Mouse (Mus musculus) gastrocnemius, postnatal 14 days (tissue): ENCODE results near the gene Fbxo6. TPM values are rescaled to one million over a fixed set of nuclear protein-coding genes. Genes with fewer than 3 reads are reported as not detected.
A peak's percentile ranks its signal among the peaks of the same experiment; 100 is the strongest.
"Not testable (repeated sequence)": the region's sequence is repeated elsewhere in the genome, so short reads cannot be mapped to it uniquely, and the experiment has no call there.

Source experiments
- DNase-seq: peaks from one replicate; pipeline ENCODE4 v3.0.0; 2021; ENCODE audit warnings: mixed read lengths
- intact Hi-C: fragments of 180-260 bp; cut with DNase I; formaldehyde crosslinking; loops from one replicate; pipeline ENCODE4 v1.15.1; 2025; ENCODE audit warnings: low total_unique reads
- long read RNA-seq, 2 experiments: library from polyadenylated mRNA; stranded (forward); transcript quantifications; one replicate each; pipeline ENCODE4 v2.0.0; 2021
- total RNA-seq, 2 experiments: library from RNA; stranded (reverse); gene quantifications; 2 replicates each; pipeline ENCODE4 v1.2.3; 2021

Gene Fbxo6
- 10 to 100 TPM; 22.9 to 29.1 TPM for total RNA-seq
- long read RNA-seq, experiment 1, transcript Fbxo6-201 (6 exons, 1,346 nt) = major isoform, 13 of 25 reads
- long read RNA-seq, experiment 1, partial matches to known transcripts = 1 of 25 reads
- long read RNA-seq, experiment 1, other reads (novel, unspliced or antisense) = 1 of 25 reads
- long read RNA-seq, experiment 2, transcript Fbxo6-206 (6 exons, 811 nt) = major isoform, 20 of 37 reads
- long read RNA-seq, experiment 2, transcript Fbxo6-201 (6 exons, 1,346 nt) = minor isoform, 13 of 37 reads
- long read RNA-seq, experiment 2, partial matches to known transcripts = 0 of 37 reads
- long read RNA-seq, experiment 2, other reads (novel, unspliced or antisense) = 1 of 37 reads

- intact Hi-C loops = loop anchor here (5.0 kb wide), 1 partner anchor 34 kb away; no protein-coding TSS in a partner anchor
- DNase-seq = peak; percentile 91
Measured at GRCm38 (mm10) chr4:148151267-148152168, at the start of gene Fbxo6. Gene Fbxo6, minus strand, starts transcription at chr4:148152140.

GRCm38 (mm10) chr4:148198721-148199120 lies 46.8 kb upstream of the Fbxo6 start:
- intact Hi-C loops = no loop called here

GRCm38 (mm10) chr4:148194400-148194799 lies 42.5 kb upstream of the Fbxo6 start:
- DNase-seq = no peak
- intact Hi-C loops = no loop called here

More at GRCm38 (mm10) chr4:148198721-148199120, 46.8 kb upstream of the Fbxo6 start:
- no peak for DNase-seq

GRCm38 (mm10) chr4:148192707-148193245 lies 40.8 kb upstream of the Fbxo6 start:
- intact Hi-C loops = no loop called here
- DNase-seq = no peak

- intact Hi-C loops = not testable (repeated sequence)
Measured at GRCm38 (mm10) chr4:148188767-148189166, 36.8 kb upstream of the Fbxo6 start.

DNA sequence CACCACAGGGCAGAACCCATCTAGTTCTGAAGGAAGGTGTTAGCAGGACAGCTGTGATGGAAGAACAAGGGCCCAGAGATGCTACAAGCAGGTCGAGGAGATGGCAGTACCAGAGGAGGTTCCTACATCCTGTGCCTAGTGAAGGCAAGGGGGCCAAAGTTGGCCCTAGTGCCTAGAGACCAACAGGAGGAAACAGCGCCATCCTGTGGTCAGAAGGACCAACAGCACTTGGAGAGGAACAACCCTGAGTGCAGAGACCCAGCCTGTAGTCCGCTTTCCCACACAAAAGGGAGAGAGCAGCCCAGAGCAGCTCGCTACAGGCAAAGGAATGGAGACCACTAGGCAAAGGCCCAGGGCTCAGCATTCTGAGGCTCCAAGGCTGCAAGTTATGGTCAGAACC lies 33.9 kb upstream of the Fbxo6 start:
- intact Hi-C loops = no loop called here
- no peak for DNase-seq

More at GRCm38 (mm10) chr4:148188767-148189166, 36.8 kb upstream of the Fbxo6 start:
- DNase-seq = not testable (repeated sequence)

DNA sequence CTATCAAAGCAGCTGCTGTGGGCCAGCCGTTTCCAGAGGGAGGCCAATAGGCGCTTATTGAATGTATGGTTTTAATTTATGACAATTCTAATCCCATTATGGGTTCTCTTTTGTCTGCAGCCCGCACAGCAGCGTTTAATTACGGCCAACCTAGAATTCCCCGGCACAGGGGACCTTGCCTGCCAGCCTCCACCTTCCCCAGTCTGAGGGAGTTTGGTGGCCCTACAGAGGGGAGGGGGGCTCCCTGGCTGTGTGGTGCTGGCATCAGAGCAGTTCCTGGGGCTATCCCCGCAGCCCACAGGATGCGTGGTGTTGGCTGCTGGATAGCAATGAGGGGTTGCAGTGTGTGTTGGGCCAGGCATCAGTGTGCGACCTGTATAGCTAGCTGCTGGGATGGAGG lies 32.6 kb upstream of the Fbxo6 start:
- no peak for DNase-seq
- intact Hi-C loops = no loop called here

- no peak for DNase-seq
- intact Hi-C loops = no loop called here
Measured at GRCm38 (mm10) chr4:148182363-148182762, 30.4 kb upstream of the Fbxo6 start.

GRCm38 (mm10) chr4:148181483-148181882 lies 29.5 kb upstream of the Fbxo6 start:
- intact Hi-C loops = no loop called here
- no peak for DNase-seq

DNA sequence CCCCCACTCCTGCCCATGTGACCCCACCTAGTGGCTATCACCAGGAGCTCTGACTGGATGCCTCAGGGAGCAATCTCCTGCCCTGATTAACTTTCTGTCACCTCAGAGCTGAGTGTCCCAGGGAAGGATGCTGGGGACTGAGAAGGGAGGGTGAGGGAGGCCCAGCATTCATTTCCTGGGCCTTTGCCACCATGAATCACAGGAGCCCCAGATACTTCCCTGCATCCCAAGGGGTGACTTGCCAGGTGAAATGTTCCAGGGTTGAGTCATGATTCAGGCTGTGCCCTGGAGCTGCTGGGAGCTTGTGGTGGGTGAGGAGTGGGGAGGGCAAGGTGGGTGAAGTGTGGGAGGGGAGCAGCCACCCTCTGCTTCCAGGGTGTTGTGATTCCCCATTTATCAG lies 25.8 kb upstream of the Fbxo6 start:
- no peak for DNase-seq
- intact Hi-C loops = no loop called here

DNA sequence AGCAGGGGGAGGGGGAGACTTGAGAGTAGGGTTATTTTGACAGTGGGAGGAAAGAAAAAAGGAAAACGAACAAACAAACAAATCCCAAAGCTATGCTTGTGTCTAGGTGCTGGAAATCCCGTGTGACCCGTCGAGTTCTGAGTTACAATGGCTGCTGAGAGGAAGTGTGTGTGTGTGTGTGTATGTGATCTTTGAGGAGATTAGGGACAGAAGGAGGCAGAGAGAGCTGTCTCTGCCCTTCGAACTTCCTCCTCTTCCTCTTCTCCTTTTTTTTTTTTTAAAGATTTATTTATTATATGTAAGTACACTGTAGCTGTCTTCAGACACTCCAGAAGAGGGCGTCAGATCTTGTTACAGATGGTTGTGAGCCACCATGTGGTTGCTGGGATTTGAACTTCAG lies 24.7 kb upstream of the Fbxo6 start:
- DNase-seq, intact Hi-C loops: not testable (repeated sequence)

DNA sequence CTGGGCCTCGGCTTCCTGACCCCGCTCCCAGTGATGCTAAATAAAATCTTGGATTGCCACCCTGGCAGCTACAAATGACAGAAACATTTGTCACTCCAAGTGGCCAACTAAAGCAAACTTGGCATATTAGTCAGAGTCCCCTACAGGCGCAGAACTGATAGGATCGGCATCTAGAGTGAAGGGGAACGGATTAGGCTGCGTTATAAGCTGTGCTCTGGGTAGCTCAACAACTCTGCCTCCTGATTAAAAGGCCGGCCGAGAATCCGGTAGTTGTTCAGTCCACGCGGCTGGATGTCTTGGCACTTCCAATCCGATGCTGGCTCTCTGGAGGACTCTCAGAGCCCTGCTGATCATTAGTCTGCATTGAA lies 22.5 kb upstream of the Fbxo6 start:
- no peak for DNase-seq
- intact Hi-C loops = no loop called here

DNA sequence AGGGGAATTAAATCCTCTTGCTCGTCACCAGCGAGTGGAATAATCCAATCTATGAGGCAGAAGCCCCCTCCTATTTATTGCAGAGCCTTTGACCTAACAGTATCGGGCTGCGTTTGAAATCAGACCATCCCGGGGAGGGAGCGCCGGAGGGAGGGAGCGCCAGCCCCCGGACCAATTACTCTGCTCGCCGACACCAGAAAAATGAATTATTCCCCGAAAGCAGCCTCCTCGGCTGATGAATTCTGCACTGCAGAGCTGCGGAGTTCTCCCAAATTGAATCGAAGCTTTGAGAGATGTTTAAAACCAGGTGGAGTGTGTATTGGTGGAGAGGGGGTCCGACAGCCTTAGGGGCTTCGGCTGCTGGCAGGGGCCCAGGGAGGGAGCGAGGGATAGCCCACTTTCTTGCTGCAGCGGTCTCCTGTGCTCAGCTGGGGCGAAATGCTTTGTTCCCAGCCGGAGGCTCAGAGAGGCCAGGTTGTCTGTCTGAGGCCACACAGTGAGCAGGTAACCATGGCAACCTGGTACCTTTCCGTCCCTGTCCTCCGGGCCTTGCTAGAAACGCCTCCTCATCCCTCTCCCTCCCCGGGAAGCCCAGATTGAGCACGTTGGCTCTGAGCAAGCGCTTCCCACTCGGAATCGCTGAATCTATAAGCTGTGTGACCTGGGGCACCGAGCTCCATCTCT lies 22.0 kb upstream of the Fbxo6 start:
- DNase-seq = no peak
- intact Hi-C loops = no loop called here

GRCm38 (mm10) chr4:148171261-148171660 lies 19.3 kb upstream of the Fbxo6 start:
- intact Hi-C loops = loop anchor here (2.0 kb wide), 1 partner anchor 258 kb away; no protein-coding TSS in a partner anchor
- no peak for DNase-seq

GRCm38 (mm10) chr4:148170842-148171241 lies 18.9 kb upstream of the Fbxo6 start:
- intact Hi-C loops = loop anchor here (2.0 kb wide), 1 partner anchor 258 kb away; no protein-coding TSS in a partner anchor
- no peak for DNase-seq

DNA sequence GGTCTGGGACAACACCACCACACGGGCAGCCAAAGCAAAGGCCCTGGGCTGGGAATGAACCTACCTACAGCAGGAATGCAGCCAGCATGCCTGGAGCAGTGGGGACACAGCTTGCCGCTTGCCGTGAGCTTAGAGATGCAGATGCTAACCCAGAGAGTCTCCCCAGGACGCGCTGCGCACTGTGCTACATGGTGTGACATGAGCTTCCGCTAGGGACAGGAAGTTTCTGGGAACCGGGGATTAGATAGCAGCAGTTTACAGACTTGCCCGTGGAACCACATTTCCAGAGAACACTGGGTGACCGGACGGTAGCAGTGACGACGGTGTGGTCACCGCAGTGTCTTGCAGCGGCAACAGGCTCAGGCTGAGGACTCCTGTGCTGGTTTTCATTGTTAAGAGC lies 17.6 kb upstream of the Fbxo6 start:
- intact Hi-C loops = no loop called here
- no peak for DNase-seq

GRCm38 (mm10) chr4:148168287-148168686 lies 16.3 kb upstream of the Fbxo6 start:
- intact Hi-C loops = no loop called here
- DNase-seq = peak; percentile 51

- peak; percentile 74 for DNase-seq
- intact Hi-C loops = loop anchor here (1.0 kb wide), 1 partner anchor 53 kb away; no protein-coding TSS in a partner anchor
Measured at GRCm38 (mm10) chr4:148166986-148167385, 15.0 kb upstream of the Fbxo6 start.

DNA sequence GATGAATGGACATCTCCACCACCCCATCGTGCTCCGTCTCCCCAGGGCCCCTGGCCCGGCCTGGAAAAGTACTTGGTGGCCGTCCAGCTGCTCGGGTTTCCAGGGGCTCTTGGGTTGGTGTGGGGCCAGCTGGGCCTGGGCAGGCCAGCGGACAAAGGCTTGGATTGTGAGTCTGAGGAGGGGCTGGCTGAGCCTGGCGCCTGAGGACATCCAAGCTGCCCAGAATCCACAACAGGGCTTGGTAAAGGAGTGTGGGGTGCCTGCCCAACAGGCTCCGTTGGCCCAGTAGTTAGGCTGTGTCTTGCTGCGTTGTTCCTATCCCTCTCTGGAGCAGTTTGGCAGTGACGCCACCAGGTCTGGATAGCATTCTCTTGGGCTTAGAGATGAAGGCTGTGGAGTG lies 14.5 kb upstream of the Fbxo6 start:
- no peak for DNase-seq
- intact Hi-C loops = no loop called here

GRCm38 (mm10) chr4:148165551-148165950 lies 13.6 kb upstream of the Fbxo6 start:
- DNase-seq = no peak
- intact Hi-C loops = no loop called here
